Comparison of ENCODE assay signal across 11 mouse cellular contexts in the genomic region with DNA sequence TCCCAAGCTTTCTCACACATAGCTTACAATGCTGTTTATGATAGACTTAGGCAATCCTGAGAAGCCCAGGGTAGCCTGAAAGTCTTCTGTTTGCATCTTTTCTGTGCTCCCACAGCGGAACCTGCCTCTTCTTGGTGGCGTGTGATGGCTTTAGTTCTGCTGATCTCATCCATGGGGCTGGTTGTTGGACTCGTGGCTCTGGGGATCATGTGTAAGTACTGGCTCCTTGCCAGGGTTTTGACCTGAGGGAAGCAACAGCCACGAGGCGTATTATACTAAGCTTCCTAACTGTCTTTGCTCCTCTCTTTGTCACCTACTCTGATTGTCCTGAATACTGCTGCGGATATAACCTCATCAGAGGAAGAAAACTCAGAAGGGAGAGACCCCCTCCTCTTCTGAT. TPM values are rescaled to one million over a fixed set of nuclear protein-coding genes. Genes with fewer than 3 reads are reported as not detected.
A peak's percentile ranks its signal among the peaks of the same experiment; 100 is the strongest.
DNase-seq lines count a peak whose midpoint lies in the region; ATAC-seq lines count a peak whose summit lies in the region.
"Had no signal": no experiment of that assay in that cellular context is flagged by ENCODE, and none has a peak within 500 bp of the region (broad histone marks: within the 10 kb centered on the region; RNA-seq: fewer than 3 reads in every experiment).

No protein-coding gene starts in this region.

- H3K36me3 ChIP-seq in lung, embryonic 15.5 days, result no peaks in the 10 kb centered on the region
- H3K36me3 ChIP-seq in forebrain, embryonic 11.5 days (ENCODE audit: control insufficient read depth, insufficient read depth, low read length), result no peaks in the 10 kb centered on the region
- no peaks in the 10 kb centered on the region for H3K36me3 ChIP-seq in hindbrain, embryonic 13.5 days

- 40% methylated on average over 6 of the region's 6 CpGs for WGBS in lung, embryonic 15.5 days
- WGBS in forebrain, embryonic 11.5 days, result 76% methylated on average over 6 of the region's 6 CpGs
- WGBS in hindbrain, embryonic 13.5 days, result 69% methylated on average over 6 of the region's 6 CpGs

- peak; percentile 33 for DNase-seq in gastrocnemius, adult 18-20 months (ENCODE audit: low spot score)
- DNase-seq in gastrocnemius, adult 8-10 months (ENCODE audit: low spot score in 2 of 2), result no peak
- DNase-seq in adrenal gland, postnatal 14 days, result peak; percentile 33
- peak; percentile 52 to 62 for DNase-seq in kidney, adult 8-10 months
- DNase-seq in forebrain, embryonic 11.5 days (ENCODE audit: low spot score), result no peak
- DNase-seq in left cerebral cortex, adult 8-10 months (ENCODE audit: low spot score in 2 of 2), result no peak
- DNase-seq: thymus, postnatal 14 days had no signal

- H3K4me2 ChIP-seq in lung, embryonic 15.5 days, result no peak overlapping the region
- no peak overlapping the region for H3K4me2 ChIP-seq in forebrain, embryonic 11.5 days (ENCODE audit: low read depth, low read length, severe bottlenecking)
- H3K4me2 ChIP-seq in hindbrain, embryonic 13.5 days, result no peak overlapping the region

- no peak overlapping the region for H3K4me3 ChIP-seq in lung, embryonic 15.5 days
- no peak overlapping the region for H3K4me3 ChIP-seq in forebrain, embryonic 11.5 days (ENCODE audit: low read depth, low read length)
- no peak overlapping the region for H3K4me3 ChIP-seq in hindbrain, embryonic 13.5 days
- H3K4me3 ChIP-seq: heart, adult 2 months had no signal

- H3K4me1 ChIP-seq in lung, embryonic 15.5 days, result peaks cover 4% of the 10 kb centered on the region; the same call in 1 of the 2 replicates
- H3K4me1 ChIP-seq in forebrain, embryonic 11.5 days (replicated peaks; ENCODE audit: control insufficient read depth, insufficient read depth, low read length), result no peaks in the 10 kb centered on the region
- H3K4me1 ChIP-seq in hindbrain, embryonic 13.5 days (replicated peaks), result no peaks in the 10 kb centered on the region

- no peak overlapping the region for H3K27ac ChIP-seq in lung, embryonic 15.5 days
- H3K27ac ChIP-seq in forebrain, embryonic 11.5 days (ENCODE audit: low read depth, low read length), result no peak overlapping the region
- H3K27ac ChIP-seq in hindbrain, embryonic 13.5 days, result no peak overlapping the region
- H3K27ac ChIP-seq: heart, adult 2 months had no signal

- no peaks in the 10 kb centered on the region for H3K27me3 ChIP-seq in lung, embryonic 15.5 days
- no peaks in the 10 kb centered on the region for H3K27me3 ChIP-seq in forebrain, embryonic 11.5 days (ENCODE audit: control insufficient read depth, insufficient read depth, low read length)
- no peaks in the 10 kb centered on the region for H3K27me3 ChIP-seq in hindbrain, embryonic 13.5 days

- ATAC-seq in lung, embryonic 15.5 days (ENCODE audit: borderline replicate concordance, extremely low read depth, low FRiP score, low TSS enrichment), result peak; percentile 39; the same call in 1 of the 2 replicates
- no peak for ATAC-seq in forebrain, embryonic 11.5 days (replicated peaks; ENCODE audit: low FRiP score)
- no peak for ATAC-seq in hindbrain, embryonic 13.5 days (ENCODE audit: low FRiP score)

- H3K9ac ChIP-seq in lung, embryonic 15.5 days, result no peak overlapping the region
- H3K9ac ChIP-seq in forebrain, embryonic 11.5 days (ENCODE audit: low read length), result no peak overlapping the region
- no peak overlapping the region for H3K9ac ChIP-seq in hindbrain, embryonic 13.5 days

- H3K9me3 ChIP-seq in lung, embryonic 15.5 days, result no peaks in the 10 kb centered on the region
- H3K9me3 ChIP-seq in forebrain, embryonic 11.5 days (ENCODE audit: control insufficient read depth, low read length), result no peaks in the 10 kb centered on the region
- no peaks in the 10 kb centered on the region for H3K9me3 ChIP-seq in hindbrain, embryonic 13.5 days

RNA-seq across cellular contexts. Expression of gene Clec1b, which starts 2.8 kb away (rescaled TPM):
- not detected for total RNA-seq in gastrocnemius, adult 18-20 months (2021)
- not detected for total RNA-seq in gastrocnemius, adult 8-10 months (2022)
- total RNA-seq in adrenal gland, postnatal 14 days (2021), result 2.4 and 3.1 TPM in 2 replicates
- polyA plus RNA-seq in lung, embryonic 15.5 days (2015; fragmentation: Nextera tagmentation; extraction: Ambion mirVana), result 2.6 and 4.6 TPM in 2 replicates
- 7.5 and 12.3 TPM in 2 replicates for polyA plus RNA-seq in forebrain, embryonic 11.5 days (2014; fragmentation: Nextera tagmentation; extraction: Ambion mirVana)
- 3.2 and 4.8 TPM in 2 replicates for polyA plus RNA-seq in hindbrain, embryonic 13.5 days (2015; fragmentation: Nextera tagmentation; extraction: Ambion mirVana)
- total RNA-seq in left cerebral cortex, adult 8-10 months (2022), result 1 to 10 TPM in 1 of 4 experiments, under 1 TPM in 1, not detected in 2; 0.46 to 1.3 TPM
- polyA plus RNA-seq: C2C12 had no signal

RNA-seq across cellular contexts. Expression of gene Clec9a, which starts 8.7 kb away (rescaled TPM):
- not detected for total RNA-seq in gastrocnemius, adult 18-20 months (2021)
- not detected for total RNA-seq in gastrocnemius, adult 8-10 months (2022)
- 0.82 and 1.4 TPM in 2 replicates for total RNA-seq in adrenal gland, postnatal 14 days (2021)
- polyA plus RNA-seq in lung, embryonic 15.5 days (2015; fragmentation: Nextera tagmentation; extraction: Ambion mirVana), result 0.95 and 1.0 TPM in 2 replicates
- polyA plus RNA-seq in forebrain, embryonic 11.5 days (2014; fragmentation: Nextera tagmentation; extraction: Ambion mirVana), result 0.33 and 0.51 TPM in 2 replicates
- polyA plus RNA-seq in hindbrain, embryonic 13.5 days (2015; fragmentation: Nextera tagmentation; extraction: Ambion mirVana), result 0.13 and 0.16 TPM in 2 replicates
- under 1 TPM in 2 of 4 experiments, not detected in 2; 0.14 to 0.30 TPM for total RNA-seq in left cerebral cortex, adult 8-10 months (2022)
- polyA plus RNA-seq: C2C12 had no signal

RNA-seq across cellular contexts. Expression of gene Clec12b, which starts 14.3 kb away (rescaled TPM):
- not detected for total RNA-seq in gastrocnemius, adult 18-20 months (2021)
- total RNA-seq in gastrocnemius, adult 8-10 months (2022), result not detected
- 0.26 TPM in 1 of 2 replicates, not detected in the other for total RNA-seq in adrenal gland, postnatal 14 days (2021)
- polyA plus RNA-seq in lung, embryonic 15.5 days (2015; fragmentation: Nextera tagmentation; extraction: Ambion mirVana), result 0.47 TPM in 1 of 2 replicates, not detected in the other
- not detected in 2 replicates for polyA plus RNA-seq in forebrain, embryonic 11.5 days (2014; fragmentation: Nextera tagmentation; extraction: Ambion mirVana)
- polyA plus RNA-seq in hindbrain, embryonic 13.5 days (2015; fragmentation: Nextera tagmentation; extraction: Ambion mirVana), result 0.21 and 0.41 TPM in 2 replicates
- total RNA-seq in left cerebral cortex, adult 8-10 months (2022), result not detected
- polyA plus RNA-seq: C2C12 had no signal

RNA-seq across cellular contexts. Expression of gene Clec1a, which starts 51.9 kb away (rescaled TPM):
- 1 to 10 TPM; 1.6 to 1.8 TPM for total RNA-seq in gastrocnemius, adult 18-20 months (2021)
- 1 to 10 TPM; 1.5 to 4.4 (median 2.0) TPM for total RNA-seq in gastrocnemius, adult 8-10 months (2022)
- 7.9 and 14.0 TPM in 2 replicates for total RNA-seq in adrenal gland, postnatal 14 days (2021)
- 25.0 and 27.8 TPM in 2 replicates for polyA plus RNA-seq in lung, embryonic 15.5 days (2015; fragmentation: Nextera tagmentation; extraction: Ambion mirVana)
- polyA plus RNA-seq in forebrain, embryonic 11.5 days (2014; fragmentation: Nextera tagmentation; extraction: Ambion mirVana), result 0.65 and 0.75 TPM in 2 replicates
- polyA plus RNA-seq in hindbrain, embryonic 13.5 days (2015; fragmentation: Nextera tagmentation; extraction: Ambion mirVana), result 1.3 and 1.9 TPM in 2 replicates
- total RNA-seq in left cerebral cortex, adult 8-10 months (2022), result 1 to 10 TPM in 3 of 4 experiments, under 1 TPM in 1; 0.58 to 1.9 (median 1.4) TPM

RNA-seq across cellular contexts. Expression of gene Clec12a, which starts 57.5 kb away (rescaled TPM):
- total RNA-seq in gastrocnemius, adult 18-20 months (2021), result under 1 TPM; 0.16 to 0.17 TPM
- under 1 TPM in 3 of 4 experiments, not detected in 1; 0.13 to 0.61 (median 0.22) TPM for total RNA-seq in gastrocnemius, adult 8-10 months (2022)
- 0.67 and 0.79 TPM in 2 replicates for total RNA-seq in adrenal gland, postnatal 14 days (2021)
- 3.0 and 3.5 TPM in 2 replicates for polyA plus RNA-seq in lung, embryonic 15.5 days (2015; fragmentation: Nextera tagmentation; extraction: Ambion mirVana)
- 0.19 and 0.39 TPM in 2 replicates for polyA plus RNA-seq in forebrain, embryonic 11.5 days (2014; fragmentation: Nextera tagmentation; extraction: Ambion mirVana)
- 0.14 and 0.18 TPM in 2 replicates for polyA plus RNA-seq in hindbrain, embryonic 13.5 days (2015; fragmentation: Nextera tagmentation; extraction: Ambion mirVana)
- under 1 TPM; 0.44 to 0.74 (median 0.58) TPM for total RNA-seq in left cerebral cortex, adult 8-10 months (2022)
- polyA plus RNA-seq: C2C12 had no signal

Comparison
In these comparisons a context has a peak if more than half of its experiments do, and no peak if none do; other contexts are left out.
1. DNase-seq: peak in gastrocnemius, adult 18-20 months (single experiment), adrenal gland, postnatal 14 days (single experiment) and kidney, adult 8-10 months (2 of 2); none in gastrocnemius, adult 8-10 months (0 of 2), forebrain, embryonic 11.5 days (single experiment) and left cerebral cortex, adult 8-10 months (0 of 2).